Mouse (Mus musculus) frontal cortex, adult 2 months (tissue): ENCODE measurements around the gene Cflar. TPM values are rescaled to one million over a fixed set of nuclear protein-coding genes. Genes with fewer than 3 reads are reported as not detected.
A peak's percentile ranks its signal among the peaks of the same experiment; 100 is the strongest.
"Not testable (repeated sequence)": the region's sequence is repeated elsewhere in the genome, so short reads cannot be mapped to it uniquely, and the experiment has no call there.

Source experiments
- DNase-seq, 2 experiments: peaks; one replicate each; pipeline ENCODE4 v3.0.0; 2022; ENCODE audit warnings: low spot score in 1 of 2; ENCODE audit errors: extremely low spot score in 1 of 2
- polyA plus RNA-seq: library from polyadenylated mRNA; depleted of rRNA; stranded (reverse); fragments of >200 nt; gene quantifications from 2 replicates; pipeline ENCODE4 v1.2.3, GENCODE M21; 2012

Gene Cflar
- polyA plus RNA-seq, 1 experiment = 20.7 TPM

DNA sequence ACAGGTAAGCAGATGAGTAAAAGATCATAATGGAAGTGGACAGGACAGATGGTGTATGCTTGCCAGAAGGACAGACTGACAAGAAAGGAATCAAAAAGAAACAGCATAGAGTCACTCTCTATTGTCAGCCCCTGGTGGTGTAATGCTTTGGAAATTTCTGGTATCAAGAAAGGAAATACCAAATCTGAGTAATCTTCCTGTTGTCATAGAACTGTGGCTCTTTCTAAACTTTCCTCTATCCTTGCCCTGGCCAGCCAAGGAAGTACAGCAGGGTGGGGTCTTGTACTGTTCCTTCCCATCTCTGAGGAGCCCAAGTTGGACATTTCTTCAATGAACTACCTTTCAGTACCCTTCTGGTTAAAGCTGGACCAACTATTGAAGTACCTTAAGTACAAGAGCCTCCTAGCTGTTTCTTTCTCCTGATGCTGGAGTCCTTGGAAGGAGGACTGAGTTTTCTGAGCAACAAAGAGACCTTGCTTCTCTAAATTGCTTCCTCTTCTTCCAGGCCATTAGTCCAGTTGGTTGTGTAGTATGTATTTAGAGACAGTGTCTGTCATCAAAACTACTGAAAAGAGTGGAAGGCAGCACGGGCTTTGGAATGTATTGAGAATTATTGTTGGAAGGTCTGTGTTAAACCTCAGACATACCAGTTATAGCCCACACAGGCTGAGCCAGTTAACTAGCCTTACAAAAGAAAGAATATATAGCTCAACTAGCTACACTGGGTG, 15.9 kb downstream of the Cflar start:
- no peak for DNase-seq

DNA sequence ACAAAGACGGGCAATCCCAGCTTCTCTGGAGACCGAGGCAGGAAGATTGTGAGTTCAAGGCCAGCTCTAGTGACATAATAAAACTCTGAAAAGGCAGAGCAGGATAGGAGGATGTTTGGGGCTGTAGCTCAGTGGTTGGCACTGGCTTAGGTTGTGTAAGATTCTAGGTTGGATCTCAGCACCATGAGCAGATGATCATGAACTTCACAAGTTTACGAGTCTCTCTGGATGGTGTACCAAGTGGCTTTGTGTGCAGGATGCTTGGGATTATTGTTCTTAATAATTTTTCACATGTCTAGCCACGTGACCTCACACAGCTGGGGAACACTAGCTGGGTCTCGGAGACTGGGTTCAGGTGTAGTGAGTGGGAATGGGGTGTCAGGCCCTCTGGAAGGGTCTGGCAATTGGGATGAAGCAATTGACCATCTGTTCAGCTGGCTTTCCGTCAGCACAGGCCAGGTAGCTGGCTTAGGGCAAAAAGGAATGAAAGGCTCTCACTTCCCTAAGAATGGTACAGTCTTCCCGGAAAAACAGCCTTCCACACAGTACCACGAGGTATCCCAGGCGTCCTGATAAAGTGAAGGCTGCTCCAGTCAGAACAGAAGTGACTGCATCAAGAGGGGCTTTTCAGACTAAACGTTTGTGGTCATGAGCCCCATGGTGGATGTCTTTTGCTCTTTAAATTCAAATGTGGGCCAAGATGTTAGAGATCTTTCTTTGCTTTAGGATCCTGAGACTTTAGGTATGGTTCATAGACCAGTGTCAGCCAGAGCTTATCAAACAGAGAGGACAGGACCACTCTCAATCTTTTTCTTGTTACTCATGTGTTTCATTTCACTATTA, 16.7 kb downstream of the Cflar start:
- DNase-seq = no peak

DNA sequence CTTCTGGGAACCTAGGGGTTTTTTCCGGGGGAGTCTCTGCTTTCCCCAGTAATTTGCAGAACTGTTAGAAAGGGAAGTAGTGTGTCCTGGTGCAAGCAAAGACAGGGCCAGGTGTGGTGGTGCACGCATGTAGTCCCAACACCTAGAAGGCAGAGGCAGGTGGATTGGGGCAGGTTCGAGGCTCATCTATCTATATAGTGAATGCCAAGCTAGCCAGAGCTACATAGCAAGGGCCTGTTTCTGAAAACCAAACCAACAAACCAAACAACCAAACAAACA, 17.2 kb downstream of the Cflar start:
- DNase-seq = no peak

DNA sequence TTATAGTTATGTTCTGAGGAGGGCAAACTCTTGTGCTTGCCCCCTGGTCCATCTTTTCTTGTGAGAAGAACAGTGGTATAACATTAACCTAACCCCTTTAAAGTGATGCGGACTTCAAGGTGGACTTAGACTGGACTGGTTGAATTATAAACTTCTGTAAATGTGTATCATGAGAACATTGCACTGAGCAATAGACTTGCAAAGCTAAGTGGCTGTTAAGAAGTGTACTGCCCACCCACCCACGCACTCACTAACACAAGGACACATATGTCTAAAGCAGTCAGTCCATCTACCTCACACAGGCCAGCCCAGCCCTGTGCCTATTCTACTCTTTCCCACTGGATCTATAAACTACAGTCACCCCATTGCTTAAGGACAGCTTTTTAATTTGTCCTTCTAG, 22.3 kb downstream of the Cflar start:
- no peak for DNase-seq

DNA sequence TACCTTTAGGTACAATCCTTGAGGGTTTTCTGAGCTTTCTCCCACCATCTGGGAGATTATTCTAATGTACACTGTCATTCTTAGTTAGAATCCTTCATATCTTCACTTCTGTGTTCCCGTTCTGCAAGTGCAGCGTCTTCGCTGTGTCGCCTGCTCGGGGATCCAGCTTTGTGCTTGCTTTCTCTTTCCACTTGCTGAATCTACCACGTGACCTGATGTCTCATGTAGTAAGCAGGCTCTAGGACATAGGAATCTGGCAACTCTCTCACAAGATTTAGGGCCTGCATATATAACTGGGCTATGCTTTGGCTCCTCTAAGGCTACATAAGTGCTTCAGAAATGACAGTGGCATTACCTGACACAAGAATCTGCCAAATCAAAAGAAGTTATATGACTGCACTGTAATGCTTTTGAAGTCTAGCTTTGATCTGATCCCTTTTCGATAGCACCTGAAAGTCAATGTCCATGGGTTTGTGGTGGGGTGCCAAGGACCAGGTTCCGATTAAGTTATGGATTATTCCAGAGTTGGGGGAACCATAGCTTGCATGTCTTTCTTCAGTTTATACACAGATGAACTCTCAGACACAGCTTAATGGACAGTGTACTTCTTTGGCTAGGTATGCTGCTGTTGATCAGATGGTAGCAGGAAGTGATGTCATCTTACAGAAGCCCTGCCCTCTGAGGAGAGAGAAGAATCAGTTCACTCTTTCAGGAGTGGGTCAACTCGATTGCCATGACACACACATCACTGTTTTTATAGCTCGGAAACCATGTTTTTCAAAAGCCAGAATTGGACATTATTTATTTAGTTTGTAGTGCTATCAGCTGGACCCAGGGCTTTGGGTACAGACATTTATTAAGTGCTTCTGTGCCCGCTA, 23.0 kb downstream of the Cflar start:
- no peak for DNase-seq

DNA sequence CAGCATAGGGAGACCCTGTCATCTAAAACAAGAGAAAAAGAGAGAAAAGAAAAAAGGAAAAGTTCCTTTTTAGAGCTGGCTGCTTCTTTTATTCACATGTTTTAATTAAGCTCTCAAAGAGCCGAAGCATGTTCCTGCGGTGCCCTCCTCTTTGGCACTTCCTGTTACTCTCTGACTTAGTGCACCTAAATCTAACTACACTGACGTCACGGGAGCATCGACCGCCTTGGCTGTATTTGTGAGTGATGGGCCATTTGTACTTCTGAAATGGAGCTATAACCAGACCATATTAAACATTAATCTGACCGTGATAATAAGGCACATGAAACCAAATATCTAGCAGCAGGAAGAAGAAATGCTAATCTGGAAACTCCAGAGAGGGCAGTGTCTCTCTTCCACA, 24.7 kb downstream of the Cflar start:
- DNase-seq = no peak

DNA sequence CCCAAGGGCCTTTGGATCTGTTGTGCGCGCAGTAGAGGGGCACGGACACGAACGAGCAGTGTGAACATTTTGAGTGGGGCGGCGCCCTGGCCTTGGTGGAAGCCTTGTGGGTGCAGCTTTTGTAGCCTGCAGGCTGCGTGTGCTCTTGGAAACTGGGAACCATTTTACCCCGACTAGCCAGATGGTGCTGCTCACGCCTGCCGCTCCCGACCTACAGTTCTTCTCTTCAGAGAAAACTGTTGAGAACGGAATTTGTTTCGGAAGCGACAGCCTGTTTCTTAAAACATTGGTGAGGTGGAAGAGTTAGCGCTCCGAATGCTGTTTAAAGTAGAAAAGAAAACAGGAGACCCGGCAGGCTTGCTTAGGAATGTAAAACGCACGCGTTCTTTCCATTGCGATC, 25.7 kb downstream of the Cflar start:
- peak; percentile 68 to 84 for DNase-seq

DNA sequence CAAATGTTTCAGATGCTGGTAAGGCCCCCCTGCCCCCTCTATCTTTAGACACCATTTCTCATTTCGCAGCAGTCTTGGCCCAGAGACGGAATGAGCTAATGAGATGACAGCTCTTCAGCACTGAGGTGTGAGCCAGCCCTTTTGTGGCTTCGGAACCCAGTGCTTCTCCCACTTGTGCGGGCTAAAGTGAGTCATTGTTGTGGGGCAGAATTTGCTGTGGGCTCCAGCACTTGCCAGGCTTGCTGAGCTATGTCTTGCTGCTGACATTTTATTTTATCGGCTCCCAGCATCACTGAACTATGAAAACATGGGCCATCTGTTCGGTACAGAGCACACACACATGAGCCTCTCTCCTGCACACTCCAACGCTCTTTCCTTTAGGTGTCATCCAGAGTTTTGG, 28.2 kb downstream of the Cflar start:
- peak; percentile 88 to 91 for DNase-seq

DNA sequence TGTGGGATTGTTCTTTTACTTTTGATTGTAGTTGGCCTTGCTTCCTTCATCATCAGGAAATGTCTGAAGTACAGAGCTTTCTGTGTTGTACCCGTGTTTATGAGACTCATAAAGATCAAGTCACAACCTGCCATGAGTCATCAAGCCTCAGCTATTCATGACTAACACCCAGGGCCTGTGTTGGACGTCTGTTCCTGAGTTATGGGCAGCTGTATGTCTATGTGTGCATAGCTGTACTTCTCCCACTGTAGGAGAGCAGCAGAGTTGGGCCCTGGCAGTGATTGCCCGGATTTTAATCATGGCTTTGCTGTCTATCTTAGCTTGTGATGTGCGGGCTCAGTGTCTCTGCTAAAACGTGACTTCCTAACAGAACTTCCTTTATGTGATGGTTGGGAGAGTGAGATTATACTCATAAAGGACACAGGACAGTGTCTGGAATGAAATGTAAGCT, 31.3 kb downstream of the Cflar start:
- no peak for DNase-seq

DNA sequence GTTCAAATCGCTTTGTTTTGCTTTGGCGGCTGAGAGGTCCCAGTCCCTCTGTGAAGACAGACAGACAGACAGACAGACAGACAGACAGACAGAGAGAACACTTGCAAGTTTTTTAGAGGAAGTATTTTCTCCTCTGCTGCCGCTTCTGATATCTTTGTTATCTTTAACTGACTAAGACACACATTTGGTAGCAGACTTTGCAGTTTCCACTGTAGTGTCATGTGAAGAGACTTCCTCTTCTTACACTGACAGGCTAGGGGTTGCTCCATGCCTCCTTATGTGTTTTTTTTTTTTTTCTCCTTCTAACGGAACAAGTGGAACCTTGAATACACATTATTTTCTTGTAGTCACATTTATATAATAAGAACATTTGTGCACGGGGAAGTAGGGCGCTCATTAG, 31.9 kb downstream of the Cflar start:
- no peak for DNase-seq

DNA sequence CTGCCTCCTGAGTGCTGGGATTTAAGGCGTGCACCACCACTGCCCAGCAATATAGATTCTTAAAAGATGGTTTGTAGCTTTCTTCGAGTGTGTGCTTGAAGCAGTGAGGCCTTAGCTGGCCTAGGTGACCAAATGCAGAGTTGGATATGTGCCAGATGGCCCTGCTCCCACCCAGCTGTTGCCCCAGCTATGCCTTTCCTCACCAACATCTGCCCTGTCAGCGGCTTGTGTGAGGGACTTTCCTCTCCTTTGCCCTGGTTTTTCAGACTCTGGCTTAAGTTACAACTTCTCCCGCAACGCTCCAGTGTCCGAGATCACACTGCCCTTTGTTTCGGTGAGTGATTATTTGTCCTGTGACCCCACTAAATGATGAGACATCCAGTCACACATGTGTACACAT, 33.3 kb downstream of the Cflar start:
- DNase-seq = no peak

DNA sequence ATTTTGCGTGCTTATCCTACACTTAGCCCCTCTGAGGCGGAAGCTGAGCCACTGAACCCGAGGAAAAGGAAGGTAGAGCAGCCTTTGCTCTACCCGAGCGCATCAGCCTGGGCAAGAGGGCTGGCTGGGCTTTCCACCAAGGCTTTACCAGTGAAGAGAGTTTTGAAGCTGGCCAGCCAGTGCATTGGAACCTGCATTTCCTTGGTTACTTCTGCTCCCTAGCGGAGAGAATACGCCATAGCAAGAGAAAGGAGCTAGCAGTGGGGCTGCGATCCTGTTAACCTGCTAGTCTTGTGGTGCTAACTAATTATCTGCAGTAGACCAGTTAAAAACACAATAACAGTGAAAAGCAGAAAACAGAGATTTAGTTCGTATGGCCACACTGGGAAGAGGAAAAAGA, 35.6 kb downstream of the Cflar start:
- peak; percentile 20 to 80 for DNase-seq

DNA sequence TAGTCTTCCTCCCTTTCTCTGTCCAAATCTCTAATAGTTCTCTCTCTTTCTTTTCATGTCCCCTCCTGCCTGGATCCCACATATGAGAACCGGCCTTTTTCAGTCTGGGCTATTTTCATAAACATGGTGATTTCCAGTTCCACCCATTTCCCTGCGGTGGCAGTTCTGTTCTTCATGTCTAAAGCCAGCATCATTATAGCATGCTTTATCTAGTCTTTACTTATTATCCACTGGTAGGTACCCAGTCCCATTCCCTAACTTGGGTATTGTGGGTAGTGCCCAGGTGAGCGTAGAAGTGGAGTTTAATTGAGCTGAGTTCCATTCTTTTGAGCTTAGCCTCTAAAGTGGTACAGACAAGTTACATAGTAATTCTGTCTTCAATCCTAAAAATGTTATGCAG, 48.1 kb downstream of the Cflar start:
- no peak for DNase-seq

DNA sequence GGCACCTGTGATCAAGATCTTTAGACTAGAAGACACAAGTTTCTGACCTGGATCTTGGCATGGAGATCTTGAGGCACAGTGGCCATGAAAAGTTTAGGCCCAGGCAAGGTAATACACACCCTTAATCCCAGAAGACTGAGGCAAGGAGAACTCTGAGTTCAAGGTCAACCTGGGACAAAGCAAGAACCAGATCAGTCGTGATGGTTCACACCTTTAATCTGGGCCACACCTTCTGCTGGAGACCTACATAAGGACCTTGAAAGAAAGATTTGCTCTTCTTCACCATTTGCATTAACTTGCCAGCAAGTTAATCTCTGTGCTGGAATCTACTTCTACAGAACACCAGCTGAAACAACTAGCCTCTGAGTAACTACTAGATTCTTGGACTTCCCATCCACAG, 49.3 kb downstream of the Cflar start:
- no peak for DNase-seq

DNA sequence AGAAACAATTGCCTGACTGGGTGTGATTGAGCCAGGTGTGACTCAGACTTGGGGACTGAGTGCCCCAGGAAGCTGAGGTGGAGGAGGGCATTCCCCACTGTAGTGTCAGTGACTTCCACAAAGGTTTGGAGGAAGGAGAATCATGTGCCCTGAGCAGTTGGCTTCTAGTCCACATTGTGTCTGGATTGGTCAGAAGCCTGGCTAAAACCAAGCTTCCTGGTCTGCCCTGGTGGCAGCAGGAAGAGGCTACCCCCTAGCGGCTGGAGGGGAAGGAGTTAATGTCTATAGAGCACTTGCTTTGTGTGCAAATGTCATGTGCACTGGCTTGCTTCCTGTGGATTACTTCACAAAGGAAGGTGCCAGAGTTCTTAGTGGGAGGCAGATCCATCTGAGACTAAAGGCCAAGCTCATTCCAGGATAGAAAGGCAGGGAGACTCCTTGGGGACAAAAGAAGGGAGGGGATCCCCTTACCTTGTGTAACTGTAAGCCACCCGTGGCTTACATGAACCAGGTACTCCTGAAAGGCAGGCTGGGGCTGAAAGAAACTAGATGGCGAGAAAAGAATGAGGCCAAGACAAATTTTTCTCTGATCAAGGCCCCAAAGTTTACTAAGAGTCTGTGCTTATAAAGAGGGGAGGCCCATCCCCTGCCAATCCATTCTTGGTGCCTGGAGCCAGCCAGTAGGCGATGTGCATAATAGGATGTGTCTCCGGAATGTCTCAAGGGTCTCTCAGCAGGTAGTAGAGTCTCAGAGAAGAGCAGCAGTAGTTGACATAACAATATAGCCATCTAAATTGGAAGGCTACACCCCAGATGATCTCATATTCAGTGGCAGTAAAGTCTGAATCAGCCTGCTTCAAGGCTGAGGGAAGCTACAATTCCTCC, 50.3 kb downstream of the Cflar start:
- not testable (repeated sequence) for DNase-seq

DNA sequence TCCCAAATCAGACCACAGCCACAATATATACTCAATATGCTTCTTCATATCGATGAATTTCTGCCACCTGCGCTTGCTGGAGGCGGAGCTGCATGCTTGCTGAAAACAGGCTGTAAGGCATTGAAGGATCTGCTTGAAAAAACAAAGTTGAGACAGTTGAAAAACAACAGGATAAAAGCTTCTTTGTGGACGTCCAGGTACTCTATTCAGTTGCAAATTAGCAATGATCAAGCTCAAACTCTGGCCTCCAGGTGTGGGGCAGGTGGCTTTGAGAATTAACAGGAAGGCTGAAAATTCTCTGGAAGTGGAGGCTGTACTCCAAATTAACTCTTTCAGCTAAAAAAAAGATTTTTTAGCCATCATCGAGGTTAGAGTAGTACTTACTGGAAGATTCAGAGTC, 51.3 kb downstream of the Cflar start:
- no peak for DNase-seq

DNA sequence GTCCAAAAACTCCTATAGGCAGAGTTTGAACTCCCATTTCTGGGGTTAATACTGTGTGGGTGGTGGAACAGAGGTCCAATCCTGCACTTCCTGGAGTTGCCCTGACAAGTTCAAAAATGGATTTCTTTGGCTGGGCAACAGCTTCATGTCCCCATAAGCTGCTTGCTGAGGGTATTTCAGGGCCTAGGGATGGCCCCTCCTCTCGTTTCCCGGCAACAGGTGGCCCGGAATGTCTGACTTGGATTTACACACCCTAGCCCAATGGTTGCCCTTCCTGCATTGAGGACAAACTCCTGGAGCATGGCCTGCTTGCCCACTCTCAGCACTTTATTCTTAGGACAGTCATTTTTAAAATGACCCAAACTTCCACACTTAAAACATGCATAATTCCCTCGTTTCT, 55.1 kb downstream of the Cflar start:
- not testable (repeated sequence) for DNase-seq

DNA sequence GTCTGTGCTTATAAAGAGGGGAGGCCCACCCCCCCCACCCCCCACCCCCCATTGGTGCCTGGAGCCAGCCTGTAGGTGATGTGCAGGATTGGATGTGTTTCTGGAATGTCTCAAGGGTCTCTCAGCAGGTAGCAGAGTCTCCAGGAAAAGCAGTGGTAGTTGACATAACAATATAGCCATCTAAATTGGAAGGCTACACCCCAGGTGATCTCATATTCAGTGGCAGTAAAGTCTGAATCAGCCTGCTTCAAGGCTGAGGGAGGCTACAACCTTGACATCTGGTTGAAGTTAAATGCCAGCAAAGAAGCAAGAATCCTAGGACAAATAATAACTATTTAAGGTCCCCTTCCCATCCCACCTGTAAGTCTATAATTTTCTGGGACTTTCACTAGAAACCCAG, 57.8 kb downstream of the Cflar start:
- no peak for DNase-seq

DNA sequence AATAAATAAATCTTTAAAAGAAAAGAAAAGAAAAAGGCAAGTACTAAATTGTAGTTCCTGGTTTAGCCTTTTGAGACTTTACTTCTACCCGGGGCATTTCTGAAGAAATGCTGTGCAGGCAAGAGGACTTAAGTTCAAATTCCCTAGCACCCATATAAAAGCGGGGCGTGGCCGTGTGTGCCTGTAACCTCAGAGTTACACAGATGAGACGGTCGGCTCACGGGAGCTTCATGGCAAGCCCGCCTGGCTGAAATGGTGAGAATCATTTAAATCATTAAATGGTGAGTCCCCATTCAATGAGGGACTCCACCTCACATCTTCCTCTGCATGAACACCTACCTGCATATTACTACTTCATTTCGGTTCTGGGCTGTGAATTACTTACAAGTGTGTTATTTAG, 58.4 kb downstream of the Cflar start:
- DNase-seq = no peak

DNA sequence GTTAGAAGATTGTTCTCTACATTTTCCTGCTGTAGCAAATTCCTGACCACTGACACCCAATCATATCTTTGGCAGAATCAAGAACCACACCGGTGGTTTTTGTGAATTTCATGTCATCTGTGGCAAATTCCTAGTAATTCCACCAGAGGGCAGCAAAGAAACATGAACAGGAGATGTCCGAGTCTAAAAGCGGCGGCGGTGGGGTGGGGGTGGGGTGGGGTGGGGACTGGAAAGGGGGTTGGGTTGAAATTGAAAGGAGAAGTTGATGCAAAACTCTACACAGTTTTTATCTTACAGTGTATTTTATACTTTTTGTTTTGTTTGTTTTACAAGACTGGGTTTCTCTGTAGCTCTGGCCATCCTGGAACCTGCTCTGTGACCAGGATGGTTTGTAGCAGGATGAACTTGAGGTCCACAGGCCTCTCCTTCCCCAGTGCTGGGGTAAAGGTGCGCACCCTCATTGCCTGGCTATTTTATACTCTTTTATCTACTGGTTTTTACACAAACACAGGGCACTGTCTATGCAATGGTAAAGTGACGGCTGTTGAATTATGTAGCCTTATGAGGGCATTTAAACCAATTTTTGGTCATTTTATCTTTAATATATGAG, 58.9 kb downstream of the Cflar start:
- DNase-seq = peak in 1 of 2 experiments; percentile 83
